In the genomic region with DNA sequence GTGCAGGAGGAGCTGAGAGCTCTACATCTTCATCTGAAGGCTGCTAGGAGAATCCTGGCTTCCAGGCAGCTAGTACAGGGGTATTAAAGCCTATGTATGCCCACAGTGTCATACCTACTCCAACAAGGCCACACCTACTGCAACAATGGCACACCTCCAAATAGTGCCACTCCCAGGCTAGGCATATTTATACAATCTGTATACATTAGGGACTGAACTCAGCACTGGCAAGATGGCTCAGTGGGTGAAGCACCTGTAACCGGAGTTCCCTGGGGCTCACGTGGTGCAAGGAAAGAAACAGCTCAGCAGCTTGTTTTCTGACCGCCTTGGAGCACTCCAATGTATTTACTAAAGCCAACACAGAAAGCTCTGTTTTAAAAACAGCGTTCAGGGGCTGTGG, we compare ENCODE assay signal across 31 mouse cellular contexts. TPM values are rescaled to one million over a fixed set of nuclear protein-coding genes. Genes with fewer than 3 reads are reported as not detected.
"Had no signal": no experiment of that assay in that cellular context is flagged by ENCODE, and none has a peak within 500 bp of the region (broad histone marks: within the 10 kb centered on the region; RNA-seq: fewer than 3 reads in every experiment).

No protein-coding gene starts in this region.

- H3K9ac ChIP-seq: embryonic facial prominence, embryonic 12.5 days; embryonic facial prominence, embryonic 13.5 days; embryonic facial prominence, embryonic 15.5 days; forebrain, embryonic 12.5 days; forebrain, embryonic 13.5 days; forebrain, embryonic 15.5 days; forebrain, postnatal 0 days had no signal

- H3K27ac ChIP-seq: embryonic facial prominence, embryonic 10.5 days; embryonic facial prominence, embryonic 12.5 days; embryonic facial prominence, embryonic 13.5 days; embryonic facial prominence, embryonic 15.5 days; forebrain, embryonic 10.5 days; forebrain, embryonic 12.5 days; forebrain, embryonic 13.5 days; forebrain, embryonic 15.5 days; gastrocnemius, adult 2 months; heart, adult 2 months had no signal

- DNase-seq: cerebellum, adult 8-10 months; cerebellum, adult 9-10 months; cerebellum, adult 9-11 months; cerebellum, postnatal 10 days; cerebellum, postnatal 14 days; cerebellum, postnatal 25 days; cerebellum, postnatal 36 days; embryo, embryonic 11 days; forebrain, postnatal 0 days; gastrocnemius, adult 2 months; gastrocnemius, postnatal 10 days; gastrocnemius, postnatal 14 days; gastrocnemius, postnatal 25 days; gastrocnemius, postnatal 36 days; heart, adult 11 months; heart, adult 18-20 months; heart, adult 2 months had no signal

- H3K9me3 ChIP-seq: embryonic facial prominence, embryonic 10.5 days; embryonic facial prominence, embryonic 12.5 days; embryonic facial prominence, embryonic 13.5 days; embryonic facial prominence, embryonic 15.5 days; forebrain, embryonic 10.5 days; forebrain, embryonic 12.5 days; forebrain, embryonic 13.5 days; forebrain, embryonic 15.5 days had no signal

- H3K4me2 ChIP-seq: embryonic facial prominence, embryonic 12.5 days; embryonic facial prominence, embryonic 13.5 days; embryonic facial prominence, embryonic 15.5 days; forebrain, embryonic 12.5 days; forebrain, embryonic 13.5 days; forebrain, embryonic 15.5 days had no signal

- ATAC-seq: forebrain, embryonic 13.5 days; forebrain, embryonic 14.5 days; forebrain, embryonic 15.5 days; forebrain, embryonic 16.5 days; forebrain, postnatal 0 days had no signal

- H3K4me3 ChIP-seq: embryonic facial prominence, embryonic 10.5 days; embryonic facial prominence, embryonic 12.5 days; embryonic facial prominence, embryonic 13.5 days; embryonic facial prominence, embryonic 15.5 days; erythroblast, embryonic 14.5 days; forebrain, embryonic 10.5 days; forebrain, embryonic 12.5 days; forebrain, embryonic 13.5 days; forebrain, embryonic 15.5 days; gastrocnemius, adult 2 months; heart, adult 2 months had no signal

- H3K27me3 ChIP-seq: embryonic facial prominence, embryonic 12.5 days; embryonic facial prominence, embryonic 13.5 days; embryonic facial prominence, embryonic 15.5 days; forebrain, embryonic 12.5 days; forebrain, embryonic 13.5 days; forebrain, embryonic 15.5 days had no signal

RNA-seq across cellular contexts. Expression of a gene that starts 12.8 kb away (rescaled TPM):
- polyA plus RNA-seq: cortical plate, adult 2 months; erythroblast, embryonic 14.5 days; frontal cortex, adult 2 months; gonadal fat pad, adult 2 months; heart, adult 2 months had no signal

RNA-seq across cellular contexts. Expression of a gene that starts 26.7 kb away (rescaled TPM):
- polyA plus RNA-seq: cortical plate, adult 2 months; erythroblast, embryonic 14.5 days; heart, adult 2 months had no signal

RNA-seq across cellular contexts. Expression of a gene that starts 52.0 kb away (rescaled TPM):
- polyA plus RNA-seq: erythroblast, embryonic 14.5 days; forebrain, embryonic 13.5 days had no signal
